Mouse (Mus musculus): ENCODE measurements around the gene Slc6a18. TPM values are rescaled to one million over a fixed set of nuclear protein-coding genes. Genes with fewer than 3 reads are reported as not detected.

Slc6a18 gene
- 19.0 and 19.2 TPM in 2 replicates for polyA plus RNA-seq (2015; fragmentation: Nextera tagmentation; extraction: Ambion mirVana)

- Histone ChIP-seq H3K4me1 (peaks cover 15% of the 10 kb centered on the region; the same call in 1 of the 2 replicates), H3K27ac (peak within 1 kb of the TSS; percentile 55), H3K9me3 (replicated peaks) (no peaks in the 10 kb centered on the region), H3K27me3 (no peaks in the 10 kb centered on the region), H3K36me3 (no peaks in the 10 kb centered on the region), H3K4me3 (replicated peaks) (no peak within 1 kb of the TSS), H3K4me2 (0 out of 2 replicates have a peak within 1 kb of the TSS, but pooled peaks have one; percentile 8), H3K9ac (no peak within 1 kb of the TSS)
- WGBS, result 78% methylated on average over 3 of the region's 3 CpGs
- ATAC-seq (replicated peaks; ENCODE audit: low FRiP score), result no peak
These were observed at the start of gene Slc6a18 for GRCm38 (mm10) chr13:73677853-73678252. Gene Slc6a18, minus strand, starts transcription at chr13:73678023.

DNA sequence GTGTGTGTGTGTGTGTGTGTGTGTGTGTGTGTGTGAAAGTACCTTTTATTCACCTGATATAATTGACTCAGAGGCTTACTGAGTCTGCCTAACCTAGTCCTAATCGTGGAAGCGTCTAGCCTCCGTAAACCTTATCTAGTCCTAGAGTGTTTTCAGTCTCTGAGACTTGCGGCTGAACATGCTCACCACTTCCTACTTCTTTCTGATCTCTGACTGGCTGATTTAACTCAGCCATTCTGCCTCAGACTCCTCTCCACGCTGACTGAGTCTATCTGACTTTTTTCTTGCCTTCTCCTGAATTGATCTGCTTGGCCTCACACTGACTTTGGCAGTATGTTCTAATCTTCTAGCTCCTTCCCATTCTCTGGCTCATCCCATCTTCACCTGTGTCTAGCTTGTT, 47.5 kb upstream of the Slc6a18 start:
- ATAC-seq (replicated peaks; ENCODE audit: low FRiP score), result no peak
- no peak overlapping the region for H3K4me2 ChIP-seq
- peaks cover 7% of the 10 kb centered on the region; the same call in 1 of the 2 replicates for H3K27me3 ChIP-seq
- no peaks in the 10 kb centered on the region for H3K36me3 ChIP-seq
- H3K27ac ChIP-seq, result no peak overlapping the region
- no peak overlapping the region for H3K4me3 ChIP-seq (replicated peaks)
- H3K9ac ChIP-seq, result no peak overlapping the region
- no peaks in the 10 kb centered on the region for H3K9me3 ChIP-seq (replicated peaks)
- 89% methylated on average over 5 of the region's 5 CpGs for WGBS
- 0 out of 2 replicates have a peak, but pooled peaks cover 2% of the 10 kb centered on the region for H3K4me1 ChIP-seq

DNA sequence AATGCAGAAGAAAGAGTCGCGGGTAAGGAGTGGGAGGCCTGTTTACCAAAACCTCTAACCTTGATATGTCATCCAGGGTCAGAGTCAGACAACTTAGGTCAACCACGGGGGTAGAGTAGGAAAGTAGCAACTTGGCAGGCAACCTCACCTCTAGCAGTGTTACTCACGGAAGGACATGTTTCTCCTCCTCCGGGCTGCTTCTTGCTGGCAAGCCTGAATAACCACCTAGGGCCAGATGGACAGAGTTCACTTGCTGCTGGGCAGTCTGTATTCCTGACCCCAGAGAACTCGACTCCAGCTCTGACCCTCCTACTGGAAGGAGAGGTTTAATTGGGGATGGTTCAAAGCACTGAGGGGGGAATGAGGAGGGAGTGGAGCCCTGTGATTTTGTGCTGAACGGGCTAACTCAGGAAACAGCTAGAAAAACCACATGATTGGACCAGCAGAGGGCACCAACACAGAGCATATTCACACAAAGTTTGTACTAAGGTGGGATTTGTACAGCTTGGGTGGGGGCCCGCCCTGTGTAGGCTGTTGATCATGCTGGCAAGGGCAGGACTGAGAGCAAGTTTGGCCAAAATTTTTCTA, 45.4 kb upstream of the Slc6a18 start:
- Histone ChIP-seq H3K27ac (no peak overlapping the region), H3K4me3 (replicated peaks) (no peak overlapping the region), H3K9me3 (replicated peaks) (no peaks in the 10 kb centered on the region), H3K27me3 (peaks cover 7% of the 10 kb centered on the region; the same call in 1 of the 2 replicates), H3K4me2 (no peak overlapping the region), H3K36me3 (no peaks in the 10 kb centered on the region), H3K4me1 (0 out of 2 replicates have a peak, but pooled peaks cover 2% of the 10 kb centered on the region), H3K9ac (no peak overlapping the region)
- peak; percentile 69; the same call in 1 of the 2 replicates for ATAC-seq (replicated peaks; ENCODE audit: low FRiP score)
- 25% methylated on average over 8 of the region's 8 CpGs for WGBS

GRCm38 (mm10) chr13:73720241-73720640, 42.4 kb upstream of the Slc6a18 start:
- no peak overlapping the region for H3K4me2 ChIP-seq
- WGBS, result 80% methylated on average over 4 of the region's 4 CpGs

DNA sequence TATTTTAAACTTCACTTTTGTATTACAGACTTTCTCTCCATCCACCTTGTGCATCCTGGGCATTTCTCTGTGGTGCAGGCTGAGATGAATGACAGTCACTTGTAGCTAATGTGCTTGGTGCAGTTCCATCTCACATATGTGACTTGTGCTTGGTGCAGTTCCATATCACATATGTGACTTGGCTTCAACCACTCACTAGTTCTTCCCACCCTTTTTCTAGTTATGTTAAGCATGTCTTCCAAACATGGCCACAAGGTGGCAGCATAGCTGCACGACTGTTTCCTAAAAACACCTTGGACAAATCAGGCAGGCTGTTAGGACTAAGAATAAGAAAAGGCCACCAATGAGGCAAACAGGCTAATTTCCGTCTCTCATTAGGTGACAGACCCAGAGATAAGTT, 40.4 kb upstream of the Slc6a18 start:
- Histone ChIP-seq H3K4me2 (no peak overlapping the region), H3K4me3 (replicated peaks) (no peak overlapping the region)
- 0 out of 2 replicates have a peak, but pooled peaks have one; percentile 25 for ATAC-seq (replicated peaks; ENCODE audit: low FRiP score)

More at GRCm38 (mm10) chr13:73720241-73720640, 42.4 kb upstream of the Slc6a18 start:
- H3K27me3 ChIP-seq, result peaks cover 7% of the 10 kb centered on the region; the same call in 1 of the 2 replicates
- no peaks in the 10 kb centered on the region for H3K9me3 ChIP-seq (replicated peaks)
- no peak overlapping the region for H3K4me3 ChIP-seq (replicated peaks)
- ATAC-seq (replicated peaks; ENCODE audit: low FRiP score), result no peak
- H3K36me3 ChIP-seq, result no peaks in the 10 kb centered on the region
- H3K4me1 ChIP-seq, result 0 out of 2 replicates have a peak, but pooled peaks cover 2% of the 10 kb centered on the region
- H3K9ac ChIP-seq, result no peak overlapping the region
- H3K27ac ChIP-seq, result no peak overlapping the region

DNA sequence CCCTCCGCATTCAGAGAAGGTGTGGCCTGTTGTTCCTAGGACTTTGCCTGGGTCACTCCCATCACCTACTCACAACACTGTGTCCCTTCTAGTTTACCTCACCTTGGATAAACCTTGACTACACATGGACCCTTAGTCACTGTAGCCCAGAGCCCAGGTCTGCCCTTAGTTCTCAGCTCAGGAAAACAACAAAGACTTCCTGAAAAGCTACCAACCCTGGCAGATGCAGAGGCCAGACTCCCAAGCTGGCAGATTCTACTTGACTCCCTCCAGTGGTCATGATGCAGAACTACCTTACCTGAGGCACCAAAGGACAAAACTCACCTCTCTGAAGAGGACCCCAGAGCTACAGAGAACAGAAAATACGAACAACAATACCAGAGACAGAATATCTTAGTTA, 36.2 kb upstream of the Slc6a18 start:
- H3K4me2 ChIP-seq, result no peak overlapping the region
- 68% methylated on average over 2 of the region's 2 CpGs for WGBS
- no peaks in the 10 kb centered on the region for H3K27me3 ChIP-seq
- H3K9ac ChIP-seq, result no peak overlapping the region
- H3K9me3 ChIP-seq (replicated peaks), result no peaks in the 10 kb centered on the region
- ATAC-seq (replicated peaks; ENCODE audit: low FRiP score), result no peak
- no peaks in the 10 kb centered on the region for H3K36me3 ChIP-seq
- H3K4me3 ChIP-seq (replicated peaks), result no peak overlapping the region
- H3K27ac ChIP-seq, result no peak overlapping the region
- H3K4me1 ChIP-seq, result peaks cover 11% of the 10 kb centered on the region; the same call in 1 of the 2 replicates

More for the DNA sequence above, 40.4 kb upstream of the Slc6a18 start:
- WGBS, result 4% methylated on average over 2 of the region's 2 CpGs
- Histone ChIP-seq H3K36me3 (no peaks in the 10 kb centered on the region), H3K9ac (no peak overlapping the region), H3K27me3 (peaks cover 7% of the 10 kb centered on the region; the same call in 1 of the 2 replicates), H3K4me1 (0 out of 2 replicates have a peak, but pooled peaks cover 2% of the 10 kb centered on the region), H3K27ac (no peak overlapping the region), H3K9me3 (replicated peaks) (no peaks in the 10 kb centered on the region)

- Histone ChIP-seq H3K9ac (no peak overlapping the region), H3K27ac (no peak overlapping the region), H3K36me3 (no peaks in the 10 kb centered on the region), H3K4me3 (replicated peaks) (no peak overlapping the region), H3K4me2 (no peak overlapping the region), H3K27me3 (no peaks in the 10 kb centered on the region), H3K9me3 (replicated peaks) (no peaks in the 10 kb centered on the region), H3K4me1 (peaks cover 11% of the 10 kb centered on the region; the same call in 1 of the 2 replicates)
- 85% methylated on average over 4 of the region's 4 CpGs for WGBS
- ATAC-seq (replicated peaks; ENCODE audit: low FRiP score), result no peak
These were observed 35.4 kb upstream of the Slc6a18 start for GRCm38 (mm10) chr13:73713204-73713603.

DNA sequence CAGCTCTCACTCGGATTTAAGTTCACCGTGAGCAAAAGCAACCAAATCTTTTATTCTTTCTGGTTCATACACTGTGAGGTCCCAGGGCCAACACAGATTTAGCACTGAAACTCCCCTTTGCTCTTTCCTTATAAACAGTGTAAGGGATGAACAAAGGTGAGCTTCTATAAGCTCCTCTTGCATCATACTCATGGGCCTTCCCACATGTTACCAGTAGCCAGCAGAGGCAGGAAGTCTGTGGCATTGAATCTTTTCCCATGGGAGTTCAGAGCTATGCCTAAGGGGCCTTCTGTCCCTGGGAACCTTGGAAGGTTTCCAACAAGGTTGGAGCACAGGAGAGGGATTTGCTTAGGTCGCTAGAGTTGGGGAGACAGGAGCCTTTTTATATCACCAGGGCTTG, 34.4 kb upstream of the Slc6a18 start:
- H3K9me3 ChIP-seq (replicated peaks), result no peaks in the 10 kb centered on the region
- H3K4me2 ChIP-seq, result no peak overlapping the region
- peaks cover 11% of the 10 kb centered on the region; the same call in 1 of the 2 replicates for H3K4me1 ChIP-seq
- H3K36me3 ChIP-seq, result no peaks in the 10 kb centered on the region
- H3K9ac ChIP-seq, result no peak overlapping the region
- H3K4me3 ChIP-seq (replicated peaks), result no peak overlapping the region
- H3K27ac ChIP-seq, result no peak overlapping the region
- 81% methylated on average over 3 of the region's 3 CpGs for WGBS
- H3K27me3 ChIP-seq, result no peaks in the 10 kb centered on the region
- no peak for ATAC-seq (replicated peaks; ENCODE audit: low FRiP score)

DNA sequence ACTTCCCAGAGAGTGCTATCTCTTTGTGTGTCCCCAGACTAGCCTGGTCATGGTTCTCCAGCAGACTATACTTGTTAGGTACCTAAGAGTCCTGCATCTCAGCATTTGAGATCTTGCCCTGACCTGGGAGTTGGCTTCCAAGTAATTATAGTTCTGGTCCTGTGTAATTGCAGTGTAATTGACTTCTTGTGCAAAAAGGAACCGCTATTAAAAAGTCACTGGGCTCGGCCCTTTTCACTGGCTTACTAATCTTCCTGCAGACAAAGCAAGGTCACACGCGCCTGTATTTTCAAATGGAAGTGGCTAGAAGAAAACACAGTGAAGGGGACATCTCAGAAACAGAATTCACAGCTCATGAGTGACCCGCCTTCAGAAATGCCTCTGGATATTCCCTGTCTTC, 34.0 kb upstream of the Slc6a18 start:
- no peak overlapping the region for H3K9ac ChIP-seq
- no peak overlapping the region for H3K27ac ChIP-seq
- no peaks in the 10 kb centered on the region for H3K36me3 ChIP-seq
- no peaks in the 10 kb centered on the region for H3K9me3 ChIP-seq (replicated peaks)
- ATAC-seq (replicated peaks; ENCODE audit: low FRiP score), result no peak
- 85% methylated on average over 5 of the region's 5 CpGs for WGBS
- no peak overlapping the region for H3K4me2 ChIP-seq
- H3K27me3 ChIP-seq, result no peaks in the 10 kb centered on the region
- H3K4me1 ChIP-seq, result peaks cover 11% of the 10 kb centered on the region; the same call in 1 of the 2 replicates
- H3K4me3 ChIP-seq (replicated peaks), result no peak overlapping the region

DNA sequence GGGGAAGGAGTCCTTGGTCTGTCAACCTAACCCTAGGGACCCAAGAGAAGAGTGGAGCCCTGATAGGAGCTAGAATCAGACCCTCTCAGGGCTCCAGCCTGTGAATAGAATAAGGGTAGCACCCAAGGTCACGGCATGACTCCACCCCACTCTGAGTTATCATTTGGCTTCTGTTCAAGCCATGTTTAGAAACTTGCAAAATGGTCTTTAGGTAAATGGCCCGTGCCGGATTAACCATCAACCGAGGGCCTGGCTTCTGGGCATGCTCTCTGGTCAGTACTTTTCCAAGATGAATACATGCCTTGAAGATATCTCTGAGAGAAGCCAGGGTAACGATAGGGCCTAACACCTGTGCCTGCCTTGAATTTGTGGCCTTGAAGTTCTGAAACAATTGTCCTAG, 33.4 kb upstream of the Slc6a18 start:
- H3K4me3 ChIP-seq (replicated peaks), result no peak overlapping the region
- peaks cover 11% of the 10 kb centered on the region; the same call in 1 of the 2 replicates for H3K4me1 ChIP-seq
- no peak for ATAC-seq (replicated peaks; ENCODE audit: low FRiP score)
- H3K4me2 ChIP-seq, result no peak overlapping the region
- no peaks in the 10 kb centered on the region for H3K36me3 ChIP-seq
- H3K9ac ChIP-seq, result no peak overlapping the region
- no peaks in the 10 kb centered on the region for H3K27me3 ChIP-seq
- WGBS, result 75% methylated on average over 5 of the region's 5 CpGs
- H3K9me3 ChIP-seq (replicated peaks), result no peaks in the 10 kb centered on the region
- H3K27ac ChIP-seq, result no peak overlapping the region

GRCm38 (mm10) chr13:73709491-73709890, 31.7 kb upstream of the Slc6a18 start:
- WGBS, result 49% methylated on average over 6 of the region's 6 CpGs

GRCm38 (mm10) chr13:73704694-73705325, 27.0 kb upstream of the Slc6a18 start, which contains the start of gene Slc6a19:
Gene Slc6a19, minus strand, starts transcription at chr13:73704865.
- Histone ChIP-seq H3K27ac (no peak within 1 kb of the TSS), H3K4me1 (peaks cover 4% of the 10 kb centered on the region; the same call in 1 of the 2 replicates), H3K27me3 (no peaks in the 10 kb centered on the region), H3K9me3 (replicated peaks) (no peaks in the 10 kb centered on the region), H3K36me3 (no peaks in the 10 kb centered on the region), H3K4me3 (replicated peaks) (no peak within 1 kb of the TSS), H3K4me2 (no peak within 1 kb of the TSS), H3K9ac (no peak within 1 kb of the TSS)
- no peak for ATAC-seq (replicated peaks; ENCODE audit: low FRiP score)
- 92% methylated on average over 7 of the region's 7 CpGs for WGBS

More at GRCm38 (mm10) chr13:73709491-73709890, 31.7 kb upstream of the Slc6a18 start:
- Histone ChIP-seq H3K4me3 (replicated peaks) (no peak overlapping the region), H3K36me3 (no peaks in the 10 kb centered on the region), H3K27ac (no peak overlapping the region), H3K4me2 (no peak overlapping the region), H3K4me1 (peaks cover 11% of the 10 kb centered on the region; the same call in 1 of the 2 replicates), H3K9ac (no peak overlapping the region), H3K27me3 (no peaks in the 10 kb centered on the region), H3K9me3 (replicated peaks) (no peaks in the 10 kb centered on the region)
- ATAC-seq (replicated peaks; ENCODE audit: low FRiP score), result no peak
